9 mouse cellular contexts compared by ENCODE assay signal in genomic region chr11:104233101-104233500, GRCm38 (mm10). TPM values are rescaled to one million over a fixed set of nuclear protein-coding genes. Genes with fewer than 3 reads are reported as not detected.
DNase-seq lines count a peak whose midpoint lies in the region; ATAC-seq lines count a peak whose summit lies in the region.
"Had no signal": no experiment of that assay in that cellular context is flagged by ENCODE, and none has a peak within 500 bp of the region (broad histone marks: within the 10 kb centered on the region; RNA-seq: fewer than 3 reads in every experiment).

No protein-coding gene starts in this region.

- H3K4me3 ChIP-seq in heart, embryonic 12.5 days = peak overlapping the region; percentile 62
- H3K4me3 ChIP-seq in forebrain, embryonic 15.5 days = peak overlapping the region; percentile 72
- peak overlapping the region; percentile 80 for H3K4me3 ChIP-seq in midbrain, embryonic 13.5 days (replicated peaks)

- no peak overlapping the region for H3K9ac ChIP-seq in heart, embryonic 12.5 days
- peak overlapping the region; percentile 92 for H3K9ac ChIP-seq in forebrain, embryonic 15.5 days (replicated peaks)
- peak overlapping the region; percentile 95 for H3K9ac ChIP-seq in midbrain, embryonic 13.5 days (replicated peaks)

- peaks cover 75% of the 10 kb centered on the region for H3K27me3 ChIP-seq in heart, embryonic 12.5 days (replicated peaks)
- H3K27me3 ChIP-seq in forebrain, embryonic 15.5 days = no peaks in the 10 kb centered on the region
- H3K27me3 ChIP-seq in midbrain, embryonic 13.5 days = peaks cover 45% of the 10 kb centered on the region

- ATAC-seq in heart, embryonic 12.5 days (ENCODE audit: insufficient number of reproducible peaks, low FRiP score) = no peak
- ATAC-seq in forebrain, embryonic 15.5 days (replicated peaks) = 0 out of 2 replicates have a peak, but pooled peaks have one; percentile 0
- ATAC-seq in midbrain, embryonic 13.5 days = no peak

- H3K27ac ChIP-seq in heart, embryonic 12.5 days (ENCODE audit: poor library complexity, severe bottlenecking) = no peak overlapping the region
- H3K27ac ChIP-seq in forebrain, embryonic 15.5 days (replicated peaks) = peak overlapping the region; percentile 97
- H3K27ac ChIP-seq in midbrain, embryonic 13.5 days = peak overlapping the region; percentile 98

- H3K36me3 ChIP-seq in heart, embryonic 12.5 days = no peaks in the 10 kb centered on the region
- no peaks in the 10 kb centered on the region for H3K36me3 ChIP-seq in forebrain, embryonic 15.5 days
- no peaks in the 10 kb centered on the region for H3K36me3 ChIP-seq in midbrain, embryonic 13.5 days

- WGBS in heart, embryonic 12.5 days = 0% methylated on average over 9 of the region's 10 CpGs
- under 1% methylated on average over 10 of the region's 10 CpGs for WGBS in forebrain, embryonic 15.5 days
- 0% methylated on average over 10 of the region's 10 CpGs for WGBS in midbrain, embryonic 13.5 days

- H3K4me2 ChIP-seq in heart, embryonic 12.5 days = peak overlapping the region; percentile 99
- H3K4me2 ChIP-seq in forebrain, embryonic 15.5 days (replicated peaks) = peak overlapping the region; percentile 80
- peak overlapping the region; percentile 79 for H3K4me2 ChIP-seq in midbrain, embryonic 13.5 days (replicated peaks)

- intact Hi-C loops in heart, postnatal 25 days (cut with DNase I) = loop anchor here (2.0 kb wide), 1 partner anchor 46 kb away; no protein-coding TSS in a partner anchor

- H3K4me1 ChIP-seq in heart, embryonic 12.5 days (replicated peaks) = peaks cover 29% of the 10 kb centered on the region
- peaks cover 55% of the 10 kb centered on the region for H3K4me1 ChIP-seq in forebrain, embryonic 15.5 days
- peaks cover 55% of the 10 kb centered on the region for H3K4me1 ChIP-seq in midbrain, embryonic 13.5 days (replicated peaks)

- DNase-seq in heart, postnatal 25 days (ENCODE audit: low spot score) = no peak
- peak; percentile 70 for DNase-seq in ES-CJ7 (ENCODE audit: low read depth, low spot score)
- no peak for DNase-seq in thymus, postnatal 10 days (ENCODE audit: low spot score in 2 of 2)
- DNase-seq in urinary bladder, postnatal 25 days (ENCODE audit: low spot score) = no peak
- DNase-seq in adrenal gland, adult 2 months = no peak
- DNase-seq: gastrocnemius, postnatal 36 days had no signal

- H3K9me3 ChIP-seq in heart, embryonic 12.5 days (replicated peaks) = no peaks in the 10 kb centered on the region
- H3K9me3 ChIP-seq in forebrain, embryonic 15.5 days = no peaks in the 10 kb centered on the region
- H3K9me3 ChIP-seq in midbrain, embryonic 13.5 days = no peaks in the 10 kb centered on the region

RNA-seq across cellular contexts. Expression of gene Mapt, which starts 1.9 kb away (rescaled TPM):
- 0.41 and 0.98 TPM in 2 replicates for polyA plus RNA-seq in heart, embryonic 12.5 days (2016; fragmentation: Nextera tagmentation; extraction: Ambion mirVana)
- total RNA-seq in heart, postnatal 25 days (2021) = 10 to 100 TPM; 67.0 to 70.7 TPM
- polyA plus RNA-seq in forebrain, embryonic 15.5 days (2015; fragmentation: Nextera tagmentation; extraction: Ambion mirVana) = 672 and 718 TPM in 2 replicates
- polyA plus RNA-seq in midbrain, embryonic 13.5 days (2015; fragmentation: Nextera tagmentation; extraction: Ambion mirVana) = 537 and 610 TPM in 2 replicates
- total RNA-seq in adrenal gland, adult 2 months (2021) = 100 to 1,000 TPM in 1 of 2 experiments, 10 to 100 TPM in 1; 95.3 to 270 TPM
- polyA plus RNA-seq in adrenal gland, adult 2 months (2012; rRNA removed) = 38.0 and 59.1 TPM in 2 replicates

RNA-seq across cellular contexts. Expression of gene Sppl2c, which starts 47.0 kb away (rescaled TPM):
- not detected in 2 replicates for polyA plus RNA-seq in heart, embryonic 12.5 days (2016; fragmentation: Nextera tagmentation; extraction: Ambion mirVana)
- not detected for total RNA-seq in heart, postnatal 25 days (2021)
- not detected in 2 replicates for polyA plus RNA-seq in forebrain, embryonic 15.5 days (2015; fragmentation: Nextera tagmentation; extraction: Ambion mirVana)
- not detected in 2 replicates for polyA plus RNA-seq in midbrain, embryonic 13.5 days (2015; fragmentation: Nextera tagmentation; extraction: Ambion mirVana)
- not detected for total RNA-seq in adrenal gland, adult 2 months (2021)
- not detected in 2 replicates for polyA plus RNA-seq in adrenal gland, adult 2 months (2012; rRNA removed)
- total RNA-seq: gastrocnemius, postnatal 36 days had no signal

Comparison
In these comparisons a context has a peak if more than half of its experiments do, and no peak if none do; other contexts are left out.
1. RNA of gene Mapt, which starts 1.9 kb away (polyA plus RNA-seq): 672 to 718 TPM in forebrain, embryonic 15.5 days, 537 to 610 TPM in midbrain, embryonic 13.5 days and 38.0 to 59.1 TPM in adrenal gland, adult 2 months; 0.41 to 0.98 TPM in heart, embryonic 12.5 days; every median in the first group is over 10 times any median in the second.
2. Peak in every context shown above with its lines, with median percentiles within 50 percentile points of each other: H3K4me2 ChIP-seq and H3K4me3 ChIP-seq.